ENCODE assay signal across 25 mouse cellular contexts in the genomic region with DNA sequence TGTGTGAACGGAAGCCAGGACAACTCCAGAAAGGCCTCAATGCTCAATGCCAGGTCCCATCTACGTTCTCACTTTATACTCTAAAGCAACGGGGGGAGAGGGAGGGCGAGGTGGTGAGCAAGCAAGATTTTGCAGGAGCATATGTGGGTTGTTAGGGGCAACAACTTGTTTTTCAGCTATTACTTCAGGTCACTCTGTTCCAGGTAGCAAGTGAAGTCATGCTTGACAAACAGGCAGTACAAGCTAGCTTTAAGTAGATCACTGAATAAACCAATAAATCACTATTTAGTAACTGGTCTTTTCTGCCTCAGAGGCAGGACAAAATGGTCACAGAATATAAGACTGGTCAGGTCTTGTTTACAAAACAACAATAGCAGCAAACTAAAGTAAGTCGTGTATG. TPM values are rescaled to one million over a fixed set of nuclear protein-coding genes. Genes with fewer than 3 reads are reported as not detected.
A peak's percentile ranks its signal among the peaks of the same experiment; 100 is the strongest.
DNase-seq lines count a peak whose midpoint lies in the region; ATAC-seq and TF ChIP-seq lines count a peak whose summit lies in the region.
"Had no signal": no experiment of that assay in that cellular context is flagged by ENCODE, and none has a peak within 500 bp of the region (broad histone marks: within the 10 kb centered on the region; RNA-seq: fewer than 3 reads in every experiment).

No protein-coding gene starts in this region.

- no peak overlapping the region for H3K4me2 ChIP-seq in kidney, embryonic 14.5 days (replicated peaks; ENCODE audit: low read depth, low read length)
- H3K4me2 ChIP-seq in kidney, embryonic 16.5 days (replicated peaks; ENCODE audit: low read depth, low read length) = no peak overlapping the region
- H3K4me2 ChIP-seq: embryonic facial prominence, embryonic 12.5 days; forebrain, embryonic 13.5 days had no signal

- peaks cover 7% of the 10 kb centered on the region; the same call in 1 of the 2 replicates for H3K4me1 ChIP-seq in kidney, adult 2 months (ENCODE audit: control insufficient read depth, insufficient read depth, low read length)
- no peaks in the 10 kb centered on the region for H3K4me1 ChIP-seq in kidney, embryonic 14.5 days (ENCODE audit: control insufficient read depth, insufficient read depth, low read length)
- H3K4me1 ChIP-seq in kidney, embryonic 16.5 days (ENCODE audit: insufficient read depth, low read length) = no peaks in the 10 kb centered on the region
- H3K4me1 ChIP-seq: embryonic facial prominence, embryonic 12.5 days had no signal

- no peak for TF ChIP-seq CTCF in kidney, adult 2 months (conservative IDR thresholded peaks at IDR 0.05; ENCODE audit: insufficient read depth, insufficient read length, low read depth, low read length)

- WGBS in kidney, adult 2 months = 50% methylated on average over 5 of the region's 5 CpGs
- WGBS in kidney, embryonic 14.5 days = 77% methylated on average over 5 of the region's 5 CpGs
- WGBS in kidney, embryonic 16.5 days = 76% methylated on average over 5 of the region's 5 CpGs

- no peaks in the 10 kb centered on the region for H3K9me3 ChIP-seq in kidney, embryonic 14.5 days (ENCODE audit: control insufficient read depth, low read length)
- no peaks in the 10 kb centered on the region for H3K9me3 ChIP-seq in kidney, embryonic 16.5 days (ENCODE audit: low read length)
- H3K9me3 ChIP-seq: embryonic facial prominence, embryonic 10.5 days; embryonic facial prominence, embryonic 12.5 days; forebrain, embryonic 13.5 days; G1E had no signal

- H3K9ac ChIP-seq in kidney, embryonic 14.5 days (ENCODE audit: low read depth, low read length) = no peak overlapping the region
- H3K9ac ChIP-seq in kidney, embryonic 16.5 days (replicated peaks; ENCODE audit: low read length) = no peak overlapping the region
- H3K9ac ChIP-seq: embryonic facial prominence, embryonic 12.5 days; forebrain, embryonic 13.5 days had no signal

- peaks cover 5% of the 10 kb centered on the region for H3K36me3 ChIP-seq in kidney, adult 2 months (ENCODE audit: control insufficient read depth, insufficient read depth, low read length)
- no peaks in the 10 kb centered on the region for H3K36me3 ChIP-seq in kidney, embryonic 14.5 days (ENCODE audit: control insufficient read depth, insufficient read depth, low read length)
- H3K36me3 ChIP-seq in kidney, embryonic 16.5 days (ENCODE audit: insufficient read depth, low read length) = 0 out of 2 replicates have a peak, but pooled peaks cover 5% of the 10 kb centered on the region

- no peak overlapping the region for H3K4me3 ChIP-seq in kidney, adult 2 months (ENCODE audit: insufficient read depth, low read depth, low read length)
- no peak overlapping the region for H3K4me3 ChIP-seq in kidney, embryonic 14.5 days (ENCODE audit: low read length)
- no peak overlapping the region for H3K4me3 ChIP-seq in kidney, embryonic 16.5 days (ENCODE audit: low read length)
- H3K4me3 ChIP-seq: embryonic facial prominence, embryonic 10.5 days; embryonic facial prominence, embryonic 12.5 days; forebrain, embryonic 13.5 days had no signal

- H3K27me3 ChIP-seq in kidney, adult 2 months (replicated peaks; ENCODE audit: control insufficient read depth, insufficient read depth, low read length) = no peaks in the 10 kb centered on the region
- H3K27me3 ChIP-seq in kidney, embryonic 14.5 days (ENCODE audit: control insufficient read depth, insufficient read depth, low read length) = no peaks in the 10 kb centered on the region
- H3K27me3 ChIP-seq in kidney, embryonic 16.5 days (ENCODE audit: insufficient read depth, low read length) = no peaks in the 10 kb centered on the region
- H3K27me3 ChIP-seq: CH12.LX; embryonic facial prominence, embryonic 12.5 days; forebrain, embryonic 13.5 days; Patski had no signal

- peak; percentile 49 for DNase-seq in kidney, adult 2 months
- no peak for DNase-seq in kidney, postnatal 4 days
- no peak for DNase-seq in kidney, adult 11 months
- no peak for DNase-seq in kidney, adult 8-10 months
- DNase-seq in urinary bladder, postnatal 14 days (ENCODE audit: low spot score) = peak; percentile 21
- DNase-seq in urinary bladder, postnatal 25 days (ENCODE audit: low spot score) = no peak
- DNase-seq: adrenal gland, adult 8-10 months; adrenal gland, postnatal 14 days; adrenal gland, postnatal 36 days; B cell, adult 2 months; cerebellum, adult 11-12 months; cerebellum, adult 2 months; cerebellum, adult 9-10 months; cerebellum, postnatal 10 days; cerebellum, postnatal 25 days had no signal

- peak overlapping the region; percentile 80 for H3K27ac ChIP-seq in kidney, adult 2 months (ENCODE audit: insufficient read depth, low read depth, low read length)
- H3K27ac ChIP-seq in kidney, embryonic 14.5 days (ENCODE audit: low read depth, low read length) = no peak overlapping the region
- H3K27ac ChIP-seq in kidney, embryonic 16.5 days (ENCODE audit: low read length) = no peak overlapping the region; the same call in 1 of the 2 replicates
- H3K27ac ChIP-seq: embryonic facial prominence, embryonic 10.5 days; embryonic facial prominence, embryonic 12.5 days; forebrain, embryonic 13.5 days had no signal

- ATAC-seq in kidney, embryonic 14.5 days (ENCODE audit: low FRiP score, low TSS enrichment) = peak; percentile 71; the same call in 1 of the 2 replicates
- peak; percentile 66 for ATAC-seq in kidney, embryonic 16.5 days (ENCODE audit: low FRiP score, low TSS enrichment)
- ATAC-seq: activated CD4-positive, CD25-positive, alpha-beta regulatory T cell, adult 4 months; CD4-positive, CD25-positive, alpha-beta regulatory T cell, adult 4 months; forebrain, embryonic 13.5 days; Patski had no signal

- TF ChIP-seq POLR2A in kidney, adult 2 months (IDR thresholded peaks at IDR 0.05; ENCODE audit: low read depth, low read length) = no peak

RNA-seq across cellular contexts. Expression of gene Tmem50b, which starts 12.0 kb away (rescaled TPM):
- polyA plus RNA-seq in kidney, adult 2 months (2012; rRNA removed) = 39.2 and 40.7 TPM in 2 replicates
- polyA plus RNA-seq in kidney, embryonic 14.5 days (2014; fragmentation: Nextera tagmentation; extraction: Ambion mirVana) = 20.0 and 34.7 TPM in 2 replicates
- 42.1 and 47.7 TPM in 2 replicates for polyA plus RNA-seq in kidney, embryonic 16.5 days (2015; fragmentation: Nextera tagmentation; extraction: Ambion mirVana)

RNA-seq across cellular contexts. Expression of gene Dnajc28, which starts 33.2 kb away (rescaled TPM):
- polyA plus RNA-seq in kidney, adult 2 months (2012; rRNA removed) = 3.9 and 5.9 TPM in 2 replicates
- polyA plus RNA-seq in kidney, embryonic 14.5 days (2014; fragmentation: Nextera tagmentation; extraction: Ambion mirVana) = 2.9 and 3.0 TPM in 2 replicates
- 3.8 and 4.9 TPM in 2 replicates for polyA plus RNA-seq in kidney, embryonic 16.5 days (2015; fragmentation: Nextera tagmentation; extraction: Ambion mirVana)

RNA-seq across cellular contexts. Expression of gene Ifngr2, which starts 38.7 kb away (rescaled TPM):
- 15.1 and 17.7 TPM in 2 replicates for polyA plus RNA-seq in kidney, adult 2 months (2012; rRNA removed)
- 36.0 and 45.7 TPM in 2 replicates for polyA plus RNA-seq in kidney, embryonic 14.5 days (2014; fragmentation: Nextera tagmentation; extraction: Ambion mirVana)
- polyA plus RNA-seq in kidney, embryonic 16.5 days (2015; fragmentation: Nextera tagmentation; extraction: Ambion mirVana) = 52.1 and 52.7 TPM in 2 replicates

Comparison
In these comparisons a context has a peak if more than half of its experiments do, and no peak if none do; other contexts are left out.
1. DNase-seq: peak in kidney, adult 2 months (single experiment) and urinary bladder, postnatal 14 days (single experiment); none in kidney, postnatal 4 days (0 of 2), kidney, adult 11 months (single experiment), kidney, adult 8-10 months (0 of 2) and urinary bladder, postnatal 25 days (single experiment).